Mouse (Mus musculus) hindbrain, embryonic 16.5 days (tissue): ENCODE data around the gene Arhgef11. TPM values are rescaled to one million over a fixed set of nuclear protein-coding genes. Genes with fewer than 3 reads are reported as not detected.

Experiments used
- ATAC-seq: fragments of 200-750 bp; cut with Nextera tagmentation; 2 replicates; pipeline ENCODE4 v1.8.0; 2017; ENCODE audit warnings: moderate TSS enrichment, moderate library complexity
- H3K27ac ChIP-seq: fragments of 300-500 bp; sonication (generic); 2 replicates; pipeline ENCODE4 v1.5.1; 2014; ENCODE audit warnings: low read depth, mild to moderate bottlenecking, control low read depth, low read length, moderate library complexity
- H3K27me3 ChIP-seq: fragments of 300-500 bp; sonication (generic); replicated peaks from 2 replicates; pipeline ENCODE4 v1.6.1; 2014; ENCODE audit warnings: low read length; ENCODE audit not compliant: control insufficient read depth, insufficient read depth
- H3K36me3 ChIP-seq: fragments of 300-500 bp; sonication (generic); 2 replicates; pipeline ENCODE4 v1.6.1; 2014; ENCODE audit warnings: mild to moderate bottlenecking, low read length, moderate library complexity, mixed read lengths; ENCODE audit not compliant: control insufficient read depth, insufficient read depth
- H3K4me1 ChIP-seq: fragments of 300-500 bp; sonication (generic); 2 replicates; pipeline ENCODE4 v1.6.1; 2014; ENCODE audit warnings: low read depth, low read length; ENCODE audit not compliant: control insufficient read depth, insufficient read depth
- H3K4me2 ChIP-seq: fragments of 300-500 bp; sonication (generic); 2 replicates; pipeline ENCODE4 v1.6.1; 2014; ENCODE audit warnings: mild to moderate bottlenecking, low read length, control low read depth, moderate library complexity
- H3K4me3 ChIP-seq: fragments of 300-500 bp; sonication (generic); 2 replicates; pipeline ENCODE4 v1.5.1; 2014; ENCODE audit warnings: mild to moderate bottlenecking, low read length, control low read depth, moderate library complexity
- H3K9ac ChIP-seq: fragments of 300-500 bp; sonication (generic); 2 replicates; pipeline ENCODE4 v1.6.1; 2014; ENCODE audit warnings: low read depth, mild to moderate bottlenecking, control low read depth, low read length, moderate library complexity
- H3K9me3 ChIP-seq: fragments of 300-500 bp; sonication (generic); 2 replicates; pipeline ENCODE4 v1.6.1; 2014; ENCODE audit warnings: mild to moderate bottlenecking, low read length, moderate library complexity; ENCODE audit not compliant: control insufficient read depth
- WGBS: fragments of 180-500 bp; shearing (Covaris S2); extraction: QIAGEN DNeasy Blood & Tissue Kit; methylation state at CpG from one replicate; pipeline ENCODE4 v1.1.7; 2014; 5-methylcytosine and 5-hydroxymethylcytosine counted together
- polyA plus RNA-seq: library from polyadenylated mRNA; unstranded; fragments of >200 nt; fragmentation: Nextera tagmentation; extraction: Ambion mirVana; gene quantifications from 2 replicates; pipeline ENCODE4 v1.2.1, GENCODE M21; 2015

Gene Arhgef11
- polyA plus RNA-seq, 1 experiment from 2014 or later: 20.9 TPM

- 2% methylated on average over 3 of the region's 3 CpGs for WGBS
- Histone ChIP-seq H3K9me3 (no peaks in the 10 kb centered on the region), H3K27me3 (no peaks in the 10 kb centered on the region), H3K4me1 (peaks cover 28% of the 10 kb centered on the region), H3K4me3 (peak overlapping the region; percentile 78), H3K36me3 (no peaks in the 10 kb centered on the region), H3K27ac (no peak overlapping the region; the same call in 1 of the 2 replicates), H3K4me2 (peak overlapping the region; percentile 90), H3K9ac (peak overlapping the region; percentile 90)
- no peak for ATAC-seq
These were observed 881 bp downstream of the Arhgef11 start for GRCm38 (mm10) chr3:87618240-87618639.

GRCm38 (mm10) chr3:87618981-87619710 is 1.8 kb downstream of the Arhgef11 start:
- no peak overlapping the region for H3K27ac ChIP-seq
- H3K4me1 ChIP-seq: peaks cover 28% of the 10 kb centered on the region

GRCm38 (mm10) chr3:87620218-87620891 is 3.0 kb downstream of the Arhgef11 start:
- Histone ChIP-seq H3K4me1 (peaks cover 28% of the 10 kb centered on the region), H3K4me2 (peak overlapping the region; percentile 90), H3K27me3 (no peaks in the 10 kb centered on the region), H3K9ac (peak overlapping the region; percentile 39), H3K9me3 (no peaks in the 10 kb centered on the region), H3K27ac (no peak overlapping the region), H3K4me3 (peak overlapping the region; percentile 78), H3K36me3 (no peaks in the 10 kb centered on the region)
- ATAC-seq: no peak
- 53% methylated on average over 7 of the region's 7 CpGs for WGBS

More at GRCm38 (mm10) chr3:87618981-87619710, 1.8 kb downstream of the Arhgef11 start:
- H3K9me3 ChIP-seq: no peaks in the 10 kb centered on the region
- 47% methylated on average over 5 of the region's 5 CpGs for WGBS
- ATAC-seq: 0 out of 2 replicates have a peak, but pooled peaks have one; percentile 13
- H3K36me3 ChIP-seq: no peaks in the 10 kb centered on the region
- H3K4me3 ChIP-seq: peak overlapping the region; percentile 78
- H3K27me3 ChIP-seq: no peaks in the 10 kb centered on the region
- peak overlapping the region; percentile 90 for H3K4me2 ChIP-seq
- peak overlapping the region; percentile 90 for H3K9ac ChIP-seq

DNA sequence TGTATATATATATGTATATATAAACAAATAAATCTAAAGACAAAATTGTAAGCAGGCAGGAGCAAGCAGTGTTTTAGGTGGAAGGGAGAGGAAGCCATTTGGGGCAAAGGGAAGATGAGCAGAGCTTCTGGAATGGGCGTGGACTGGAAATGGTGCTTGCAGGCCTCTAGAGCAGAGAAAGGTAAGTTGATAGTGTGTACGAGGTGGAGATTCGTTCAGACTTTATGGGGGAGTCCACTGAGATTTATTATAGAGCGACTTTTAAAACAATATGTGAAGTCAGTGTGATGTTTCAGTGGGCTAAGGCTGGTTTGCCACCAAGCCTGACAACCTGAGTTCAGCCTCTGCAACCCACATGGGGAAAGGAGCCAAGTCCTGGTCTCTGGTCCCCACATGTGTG is 7.5 kb downstream of the Arhgef11 start:
- no peak overlapping the region for H3K4me2 ChIP-seq
- WGBS: 95% methylated on average over 4 of the region's 4 CpGs
- ATAC-seq: no peak

DNA sequence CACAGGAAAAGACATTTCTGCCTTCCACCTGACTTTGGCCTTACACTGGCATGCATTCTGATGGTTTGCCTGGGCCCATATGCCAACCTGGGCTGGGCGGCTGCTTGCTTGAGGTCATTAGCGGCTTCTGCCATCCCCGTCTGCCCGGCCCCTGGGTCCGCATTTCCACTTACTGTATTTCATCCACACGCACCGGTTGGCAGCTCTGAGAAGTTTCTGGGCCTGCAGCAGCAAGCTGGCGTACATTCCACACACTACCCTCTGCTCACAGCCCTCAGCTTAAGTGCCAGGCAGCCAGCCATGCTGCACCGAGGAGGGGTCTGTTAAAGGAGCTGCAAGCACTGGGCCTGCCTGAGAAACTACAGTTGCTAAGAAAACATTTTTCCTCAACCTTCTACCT is 13.5 kb downstream of the Arhgef11 start:
- Histone ChIP-seq H3K4me1 (peaks cover 3% of the 10 kb centered on the region; the same call in 1 of the 2 replicates), H3K4me2 (no peak overlapping the region), H3K27ac (no peak overlapping the region), H3K4me3 (no peak overlapping the region), H3K27me3 (no peaks in the 10 kb centered on the region), H3K9ac (no peak overlapping the region), H3K36me3 (no peaks in the 10 kb centered on the region), H3K9me3 (no peaks in the 10 kb centered on the region)
- peak; percentile 78 for ATAC-seq
- WGBS: 64% methylated on average over 9 of the region's 9 CpGs

More for the DNA sequence above, 7.5 kb downstream of the Arhgef11 start:
- Histone ChIP-seq H3K4me1 (peaks cover 15% of the 10 kb centered on the region), H3K27ac (no peak overlapping the region), H3K4me3 (no peak overlapping the region), H3K27me3 (no peaks in the 10 kb centered on the region), H3K36me3 (no peaks in the 10 kb centered on the region), H3K9me3 (no peaks in the 10 kb centered on the region), H3K9ac (no peak overlapping the region)

DNA sequence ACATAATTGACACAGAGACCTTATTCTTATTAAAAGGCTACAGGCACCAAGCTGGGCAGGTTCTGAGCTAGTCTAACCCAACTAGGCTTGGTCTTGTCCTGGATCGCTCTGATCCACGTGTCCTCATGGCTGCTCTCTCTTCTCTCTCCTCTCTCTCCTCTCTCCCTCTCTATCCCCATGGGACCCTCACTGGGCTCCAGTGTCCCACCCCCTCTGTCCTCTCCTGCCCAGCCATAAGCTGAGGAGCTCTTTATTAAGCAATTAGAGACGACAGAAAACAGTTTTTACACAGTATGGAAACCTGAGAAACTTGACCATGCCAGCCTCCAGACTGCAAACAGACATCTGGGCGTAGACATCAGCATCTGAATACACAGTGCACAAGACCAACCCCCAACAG is 14.0 kb downstream of the Arhgef11 start:
- H3K36me3 ChIP-seq: no peaks in the 10 kb centered on the region
- no peak overlapping the region for H3K9ac ChIP-seq
- H3K4me1 ChIP-seq: peaks cover 3% of the 10 kb centered on the region; the same call in 1 of the 2 replicates
- no peaks in the 10 kb centered on the region for H3K9me3 ChIP-seq
- peak; percentile 29; the same call in 1 of the 2 replicates for ATAC-seq
- H3K4me2 ChIP-seq: no peak overlapping the region
- no peak overlapping the region for H3K27ac ChIP-seq
- WGBS: 80% methylated on average over 4 of the region's 4 CpGs
- H3K4me3 ChIP-seq: no peak overlapping the region
- H3K27me3 ChIP-seq: no peaks in the 10 kb centered on the region

DNA sequence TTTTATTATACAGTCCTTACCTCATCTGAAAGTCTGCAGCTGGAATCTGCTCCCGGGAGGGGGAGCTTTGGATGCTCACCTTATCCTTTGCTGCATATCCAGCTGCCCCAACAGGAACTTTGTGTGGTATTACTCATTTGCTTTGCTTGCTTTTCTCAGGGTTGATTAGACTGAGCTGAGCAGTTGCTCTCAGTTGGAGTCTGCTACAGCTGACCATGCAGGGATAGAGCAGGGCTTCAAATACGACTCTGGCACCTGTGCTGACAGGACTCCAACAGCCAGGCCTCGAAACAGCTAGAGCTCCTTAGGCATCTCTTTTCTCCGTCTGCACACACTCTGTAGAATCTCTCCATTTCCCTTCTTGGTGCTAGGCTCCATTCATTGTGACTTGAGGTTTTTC is 18.2 kb downstream of the Arhgef11 start:
- Histone ChIP-seq H3K9me3 (no peaks in the 10 kb centered on the region), H3K4me2 (no peak overlapping the region), H3K4me1 (peaks cover 3% of the 10 kb centered on the region; the same call in 1 of the 2 replicates), H3K36me3 (no peaks in the 10 kb centered on the region), H3K4me3 (no peak overlapping the region), H3K27me3 (no peaks in the 10 kb centered on the region), H3K9ac (no peak overlapping the region), H3K27ac (no peak overlapping the region)
- WGBS: 63% methylated on average over 4 of the region's 4 CpGs
- ATAC-seq: no peak

- Histone ChIP-seq H3K9me3 (no peaks in the 10 kb centered on the region), H3K4me3 (no peak overlapping the region), H3K9ac (no peak overlapping the region), H3K27ac (no peak overlapping the region), H3K27me3 (no peaks in the 10 kb centered on the region), H3K4me2 (no peak overlapping the region), H3K36me3 (no peaks in the 10 kb centered on the region), H3K4me1 (no peaks in the 10 kb centered on the region)
- 75% methylated on average over 1 of the region's 1 CpGs for WGBS
- no peak for ATAC-seq
These were observed 26.1 kb downstream of the Arhgef11 start for GRCm38 (mm10) chr3:87643453-87643852.

DNA sequence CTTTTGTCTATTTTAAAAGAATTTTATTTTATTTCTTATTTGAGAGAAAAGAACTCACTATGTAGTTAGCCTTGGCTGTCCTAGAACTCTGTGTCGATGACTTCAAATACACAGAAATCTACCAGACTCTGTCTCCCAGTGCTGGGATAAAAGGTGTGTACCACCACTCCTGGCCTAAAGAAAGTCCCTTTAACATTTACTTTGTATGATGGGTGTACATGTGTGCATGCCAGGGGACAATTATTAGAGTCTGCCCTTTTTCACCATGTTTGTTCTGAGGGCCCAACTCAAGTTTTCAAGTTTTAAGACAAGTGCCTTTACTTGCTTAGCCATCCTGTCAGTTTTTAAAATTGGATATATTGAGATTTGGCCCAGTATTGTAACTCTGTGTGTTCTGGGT is 28.8 kb downstream of the Arhgef11 start:
- ATAC-seq: no peak
- Histone ChIP-seq H3K4me3 (no peak overlapping the region), H3K9ac (no peak overlapping the region), H3K27ac (no peak overlapping the region), H3K4me1 (no peaks in the 10 kb centered on the region), H3K9me3 (no peaks in the 10 kb centered on the region), H3K4me2 (no peak overlapping the region), H3K36me3 (no peaks in the 10 kb centered on the region), H3K27me3 (no peaks in the 10 kb centered on the region)
- 100% methylated on average over 1 of the region's 1 CpGs for WGBS
